8 mouse cellular contexts compared by ENCODE assay signal in the genomic region with DNA sequence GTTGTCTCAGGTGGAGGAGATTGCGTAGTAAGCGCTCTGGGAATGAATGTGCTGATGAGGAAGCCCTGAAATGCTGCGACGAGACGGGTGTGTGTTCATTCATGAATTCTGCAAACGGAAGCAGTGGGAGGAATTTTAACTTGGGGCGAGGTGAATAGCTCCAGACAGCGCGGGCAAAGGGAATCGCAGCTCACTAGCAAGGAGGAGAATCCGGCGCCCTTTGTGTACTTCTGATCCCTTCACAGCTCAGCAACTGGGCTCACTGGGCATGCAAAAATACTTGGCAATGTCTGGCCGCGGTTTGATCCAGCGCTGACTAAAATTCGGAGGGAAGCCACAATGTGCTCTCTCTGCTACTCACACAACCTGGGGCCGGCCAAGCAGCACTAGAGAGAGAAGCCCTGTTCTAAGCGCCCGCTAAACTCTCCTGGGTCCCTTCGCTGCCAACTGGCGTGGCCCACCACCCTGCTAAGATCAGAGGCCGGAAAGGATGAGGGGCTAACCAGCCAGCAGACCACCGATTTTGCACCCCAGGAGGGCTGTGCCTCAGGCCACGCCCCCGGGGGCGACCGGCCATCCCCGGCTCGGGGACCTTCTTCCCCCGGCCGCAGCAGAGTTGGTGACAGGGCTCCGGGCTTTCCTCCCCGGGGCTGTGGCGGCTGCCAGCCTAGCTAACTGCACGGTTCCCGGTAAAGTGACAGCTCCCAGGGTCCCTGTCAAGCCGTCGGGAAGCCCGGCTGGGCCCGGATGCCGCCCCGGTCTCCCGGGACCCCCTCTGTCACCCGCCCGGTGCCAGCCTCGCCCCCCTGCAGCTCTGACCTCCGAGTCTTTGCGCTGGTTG. TPM values are rescaled to one million over a fixed set of nuclear protein-coding genes. Genes with fewer than 3 reads are reported as not detected.
DNase-seq lines count a peak whose midpoint lies in the region; ATAC-seq and TF ChIP-seq lines count a peak whose summit lies in the region.

A gene (plus strand): TSS at position 641 of the 841 bp plus-strand sequence.

- peak within 1 kb of the TSS; percentile 97 for H3K4me3 ChIP-seq in kidney, postnatal 0 days (replicated peaks; ENCODE audit: low read depth, low read length)
- peak within 1 kb of the TSS; percentile 99 for H3K4me3 ChIP-seq in liver, embryonic 12.5 days
- peak within 1 kb of the TSS; percentile 97 for H3K4me3 ChIP-seq in neural tube, embryonic 12.5 days

- peak; percentile 70 for DNase-seq in adrenal gland, postnatal 14 days
- DNase-seq in adrenal gland, adult (ENCODE audit: inconsistent age in 2 of 2, low spot score in 1 of 2) = no peak
- DNase-seq in ES-CJ7 (ENCODE audit: low read depth, low spot score) = peak; percentile 36
- peak; percentile 70 for DNase-seq in embryo, embryonic 11 days
- DNase-seq in gonadal fat pad, adult 2 months (ENCODE audit: low read depth) = peak; percentile 19
- peak; percentile 64 for DNase-seq in kidney, postnatal 0 days (ENCODE audit: low spot score)

- H3K36me3 ChIP-seq in kidney, postnatal 0 days (ENCODE audit: insufficient read depth, low read length) = peaks cover 21% of the 10 kb centered on the region
- peaks cover 22% of the 10 kb centered on the region for H3K36me3 ChIP-seq in liver, embryonic 12.5 days
- H3K36me3 ChIP-seq in neural tube, embryonic 12.5 days = peaks cover 25% of the 10 kb centered on the region

- H3K9ac ChIP-seq in kidney, postnatal 0 days (ENCODE audit: low read depth, low read length) = peak within 1 kb of the TSS; percentile 98
- peak within 1 kb of the TSS; percentile 95 for H3K9ac ChIP-seq in liver, embryonic 12.5 days
- peak within 1 kb of the TSS; percentile 99 for H3K9ac ChIP-seq in neural tube, embryonic 12.5 days

- H3K4me2 ChIP-seq in kidney, postnatal 0 days (ENCODE audit: low read length) = peak within 1 kb of the TSS; percentile 86
- H3K4me2 ChIP-seq in liver, embryonic 12.5 days = peak within 1 kb of the TSS; percentile 94
- peak within 1 kb of the TSS; percentile 59 for H3K4me2 ChIP-seq in neural tube, embryonic 12.5 days (replicated peaks)

- H3K27ac ChIP-seq in kidney, postnatal 0 days = peak within 1 kb of the TSS; percentile 95
- peak within 1 kb of the TSS; percentile 80 for H3K27ac ChIP-seq in liver, embryonic 12.5 days
- peak within 1 kb of the TSS; percentile 92 for H3K27ac ChIP-seq in neural tube, embryonic 12.5 days

- WGBS in kidney, postnatal 0 days = under 1% methylated on average over 48 of the region's 48 CpGs
- 2% methylated on average over 48 of the region's 48 CpGs for WGBS in liver, embryonic 12.5 days (ENCODE audit: insufficient replicate concordance)
- 1% methylated on average over 48 of the region's 48 CpGs for WGBS in neural tube, embryonic 12.5 days

- no peak for TF ChIP-seq CTCF in kidney, postnatal 0 days (IDR thresholded peaks at IDR 0.05; ENCODE audit: low read depth)

- no peaks in the 10 kb centered on the region for H3K27me3 ChIP-seq in kidney, postnatal 0 days (ENCODE audit: insufficient read depth, low read length)
- no peaks in the 10 kb centered on the region for H3K27me3 ChIP-seq in liver, embryonic 12.5 days (replicated peaks)
- H3K27me3 ChIP-seq in neural tube, embryonic 12.5 days (replicated peaks) = no peaks in the 10 kb centered on the region

- no peaks in the 10 kb centered on the region for H3K9me3 ChIP-seq in kidney, postnatal 0 days (replicated peaks; ENCODE audit: low read length)
- H3K9me3 ChIP-seq in liver, embryonic 12.5 days (replicated peaks) = no peaks in the 10 kb centered on the region
- H3K9me3 ChIP-seq in neural tube, embryonic 12.5 days = no peaks in the 10 kb centered on the region

- ATAC-seq in kidney, postnatal 0 days (replicated peaks; ENCODE audit: low FRiP score, low read depth) = peak; percentile 68
- peak; percentile 66 for ATAC-seq in liver, embryonic 12.5 days
- ATAC-seq in neural tube, embryonic 12.5 days (ENCODE audit: low FRiP score, low read depth) = peak; percentile 78

- peaks cover 7% of the 10 kb centered on the region; the same call in 1 of the 2 replicates for H3K4me1 ChIP-seq in kidney, postnatal 0 days (replicated peaks; ENCODE audit: insufficient read depth, low read length)
- peaks cover 15% of the 10 kb centered on the region for H3K4me1 ChIP-seq in liver, embryonic 12.5 days
- H3K4me1 ChIP-seq in neural tube, embryonic 12.5 days = peaks cover 13% of the 10 kb centered on the region

RNA-seq across cellular contexts. Expression of the gene that starts here (rescaled TPM):
- total RNA-seq in adrenal gland, postnatal 14 days (2021) = not detected in 2 replicates
- not detected in 2 replicates for polyA plus RNA-seq in gonadal fat pad, adult 2 months (2012; rRNA removed)
- polyA plus RNA-seq in kidney, postnatal 0 days (2015; fragmentation: Nextera tagmentation; extraction: Ambion mirVana) = not detected in 2 replicates
- polyA plus RNA-seq in liver, embryonic 12.5 days (2016; fragmentation: Nextera tagmentation; extraction: Ambion mirVana) = not detected in 2 replicates
- not detected in 2 replicates for polyA plus RNA-seq in neural tube, embryonic 12.5 days (2016; fragmentation: Nextera tagmentation; extraction: Ambion mirVana)

Comparison
In these comparisons a context has a peak if more than half of its experiments do, and no peak if none do; other contexts are left out.
1. Peak in DNase-seq in adrenal gland, postnatal 14 days; RNA of the gene not detected or under 1 TPM.
2. Peak in DNase-seq in gonadal fat pad, adult 2 months; RNA of the gene not detected or under 1 TPM.
3. Peak in DNase-seq, ATAC-seq, H3K4me3 ChIP-seq, H3K27ac ChIP-seq, H3K9ac ChIP-seq and H3K4me2 ChIP-seq in kidney, postnatal 0 days; RNA of the gene not detected or under 1 TPM.
4. Peak in ATAC-seq, H3K4me3 ChIP-seq, H3K27ac ChIP-seq, H3K9ac ChIP-seq and H3K4me2 ChIP-seq in liver, embryonic 12.5 days; RNA of the gene not detected or under 1 TPM.
5. Peak in ATAC-seq, H3K4me3 ChIP-seq, H3K27ac ChIP-seq, H3K9ac ChIP-seq and H3K4me2 ChIP-seq in neural tube, embryonic 12.5 days; RNA of the gene not detected or under 1 TPM.
6. DNase-seq: peak in ES-CJ7 (single experiment) and embryo, embryonic 11 days (single experiment); none in adrenal gland, adult (0 of 2).
7. Peak in every context shown above with its lines, with median percentiles within 50 percentile points of each other: ATAC-seq, H3K27ac ChIP-seq, H3K4me2 ChIP-seq, H3K4me3 ChIP-seq and H3K9ac ChIP-seq.